ENCODE assay signal across 23 mouse cellular contexts in the genomic region with DNA sequence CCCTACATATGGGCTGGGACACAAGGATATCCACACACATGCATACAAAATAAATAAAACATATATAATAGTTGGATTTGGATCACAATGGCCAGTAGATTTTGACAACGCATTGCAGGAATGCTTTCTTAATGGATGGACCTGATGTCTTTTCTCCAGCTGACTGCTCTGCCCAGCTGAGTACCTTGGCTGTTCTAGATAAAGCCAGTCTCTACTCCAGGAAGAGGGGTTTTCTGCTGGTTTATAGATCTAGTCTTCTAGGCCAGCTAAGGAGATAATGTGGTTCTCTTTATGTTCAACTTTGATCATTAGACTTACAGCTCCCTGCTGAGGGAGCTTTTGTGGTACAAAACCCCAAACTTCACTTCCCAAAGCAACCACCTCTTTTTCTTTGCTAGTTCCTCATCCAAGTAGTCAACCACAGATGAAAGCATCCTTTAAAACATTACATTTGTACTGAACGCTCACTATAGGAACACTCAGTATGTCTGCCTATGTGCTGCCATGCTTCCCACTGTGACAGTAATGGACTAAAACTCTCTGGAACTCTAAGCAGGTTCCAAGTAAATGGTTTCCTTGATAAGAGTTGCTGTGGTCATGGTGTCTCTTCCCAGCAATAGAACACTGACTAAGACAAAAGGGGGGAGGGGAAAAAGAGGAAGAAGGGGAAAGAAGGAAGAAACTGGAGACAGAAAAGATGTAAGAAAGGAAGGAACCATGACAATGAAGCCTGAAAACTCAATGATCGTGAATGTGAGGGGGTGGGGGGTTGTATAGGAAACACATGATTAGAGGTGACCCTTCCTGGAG.
"Had no signal": no experiment of that assay in that cellular context is flagged by ENCODE, and none has a peak within 500 bp of the region (broad histone marks: within the 10 kb centered on the region; RNA-seq: fewer than 3 reads in every experiment).

No protein-coding gene starts in this region.

- H3K36me3 ChIP-seq: limb, embryonic 10.5 days; limb, embryonic 13.5 days; liver, embryonic 12.5 days; liver, embryonic 15.5 days; lung, embryonic 15.5 days; midbrain, embryonic 12.5 days; midbrain, embryonic 15.5 days; neural tube, embryonic 12.5 days; neural tube, embryonic 15.5 days; stomach, embryonic 15.5 days had no signal

- H3K27ac ChIP-seq: kidney, postnatal 0 days; layer of hippocampus, adult 2 months; limb, embryonic 10.5 days; limb, embryonic 13.5 days; liver, embryonic 12.5 days; liver, embryonic 15.5 days; lung, embryonic 15.5 days; midbrain, embryonic 12.5 days; midbrain, embryonic 15.5 days; neural tube, embryonic 12.5 days; neural tube, embryonic 15.5 days; stomach, embryonic 15.5 days had no signal

- H3K9ac ChIP-seq: limb, embryonic 13.5 days; liver, embryonic 12.5 days; liver, embryonic 15.5 days; lung, embryonic 15.5 days; midbrain, embryonic 12.5 days; midbrain, embryonic 15.5 days; neural tube, embryonic 12.5 days; neural tube, embryonic 15.5 days; stomach, embryonic 15.5 days had no signal

- H3K9me3 ChIP-seq: limb, embryonic 10.5 days; limb, embryonic 13.5 days; liver, embryonic 12.5 days; liver, embryonic 15.5 days; lung, embryonic 15.5 days; midbrain, embryonic 12.5 days; midbrain, embryonic 15.5 days; neural tube, embryonic 12.5 days; neural tube, embryonic 15.5 days; stomach, embryonic 15.5 days had no signal

- ATAC-seq: liver, embryonic 12.5 days; midbrain, embryonic 15.5 days had no signal

- H3K27me3 ChIP-seq: limb, embryonic 13.5 days; lung, embryonic 15.5 days; midbrain, embryonic 12.5 days; midbrain, embryonic 15.5 days; neural tube, embryonic 12.5 days; neural tube, embryonic 15.5 days; stomach, embryonic 15.5 days had no signal

- H3K4me1 ChIP-seq: limb, embryonic 10.5 days; limb, embryonic 13.5 days; lung, embryonic 15.5 days; midbrain, embryonic 12.5 days; midbrain, embryonic 15.5 days; neural tube, embryonic 12.5 days; neural tube, embryonic 15.5 days; stomach, embryonic 15.5 days had no signal

- H3K4me3 ChIP-seq: layer of hippocampus, adult 2 months; limb, embryonic 10.5 days; limb, embryonic 13.5 days; liver, embryonic 12.5 days; liver, embryonic 15.5 days; lung, embryonic 15.5 days; midbrain, embryonic 12.5 days; midbrain, embryonic 15.5 days; neural tube, embryonic 12.5 days; neural tube, embryonic 15.5 days; stomach, embryonic 15.5 days had no signal

- DNase-seq: kidney, adult 11 months; kidney, postnatal 25 days; layer of hippocampus, adult 9-11 months; liver; lung, adult 18-20 months; lung, postnatal 14 days; lung, postnatal 4 days; right cerebral cortex, adult 18-20 months; right cerebral cortex, postnatal 14 days; right cerebral cortex, postnatal 4 days; thymus, postnatal 36 days had no signal
